Mouse (Mus musculus) limb, embryonic 10.5 days (tissue): ENCODE results near the gene Btrc. TPM values are rescaled to one million over a fixed set of nuclear protein-coding genes. Genes with fewer than 3 reads are reported as not detected.
"Not testable (repeated sequence)": the region's sequence is repeated elsewhere in the genome, so short reads cannot be mapped to it uniquely, and the experiment has no call there.

Source experiments
- DNase-seq: peaks from one replicate; pipeline ENCODE4 v3.0.0-alpha.2; 2017; ENCODE audit warnings: low spot score
- H3K27ac ChIP-seq: fragments of 300-500 bp; sonication (generic); 2 replicates; pipeline ENCODE4 v1.5.1; 2016; ENCODE audit warnings: mild to moderate bottlenecking
- H3K27me3 ChIP-seq: fragments of 300-500 bp; sonication (generic); 2 replicates; pipeline ENCODE4 v1.6.1; 2016; ENCODE audit warnings: low read depth, mild to moderate bottlenecking; ENCODE audit not compliant: poor library complexity, severe bottlenecking
- H3K36me3 ChIP-seq: fragments of 300-500 bp; sonication (generic); 2 replicates; pipeline ENCODE4 v1.6.1; 2016; ENCODE audit warnings: mild to moderate bottlenecking, moderate library complexity
- H3K4me1 ChIP-seq: fragments of 300-500 bp; sonication (generic); 2 replicates; pipeline ENCODE4 v1.6.1; 2016
- H3K4me3 ChIP-seq: fragments of 300-500 bp; sonication (generic); 2 replicates; pipeline ENCODE4 v1.5.1; 2016; ENCODE audit warnings: mild to moderate bottlenecking, moderate library complexity
- H3K9me3 ChIP-seq: fragments of 300-500 bp; sonication (generic); replicated peaks from 2 replicates; pipeline ENCODE4 v1.6.1; 2016; ENCODE audit warnings: mild to moderate bottlenecking
- WGBS: fragments of 180-500 bp; shearing (Covaris S2); methylation state at CpG from one replicate; pipeline ENCODE4 v1.1.7; 2016; 5-methylcytosine and 5-hydroxymethylcytosine counted together
- polyA plus RNA-seq: library from polyadenylated mRNA; unstranded; fragments of >200 nt; fragmentation: Nextera tagmentation; extraction: Ambion mirVana; gene quantifications from 2 replicates; pipeline ENCODE4 v1.2.1, GENCODE M21; 2016

The Btrc gene
- polyA plus RNA-seq, 1 experiment from 2014 or later: 53.4 TPM

GRCm38 (mm10) chr19:45530200-45530995 lies 166.9 kb downstream of the Btrc start:
- Histone ChIP-seq H3K27ac (no peak overlapping the region), H3K9me3 (no peaks in the 10 kb centered on the region), H3K36me3 (peaks cover 42% of the 10 kb centered on the region), H3K27me3 (peaks cover 16% of the 10 kb centered on the region; the same call in 1 of the 2 replicates), H3K4me3 (no peak overlapping the region), H3K4me1 (peaks cover 18% of the 10 kb centered on the region)
- no peak for DNase-seq
- 85% methylated on average over 15 of the region's 15 CpGs for WGBS

GRCm38 (mm10) chr19:45531554-45531953 lies 168.0 kb downstream of the Btrc start:
- DNase-seq: no peak
- Histone ChIP-seq H3K4me3 (no peak overlapping the region), H3K27me3 (peaks cover 26% of the 10 kb centered on the region), H3K27ac (no peak overlapping the region), H3K9me3 (no peaks in the 10 kb centered on the region), H3K36me3 (peaks cover 40% of the 10 kb centered on the region), H3K4me1 (peaks cover 29% of the 10 kb centered on the region)
- 33% methylated on average over 6 of the region's 6 CpGs for WGBS

GRCm38 (mm10) chr19:45533617-45534016 lies 170.1 kb downstream of the Btrc start:
- Histone ChIP-seq H3K4me3 (no peak overlapping the region), H3K4me1 (peaks cover 30% of the 10 kb centered on the region), H3K27me3 (peaks cover 46% of the 10 kb centered on the region), H3K9me3 (no peaks in the 10 kb centered on the region), H3K27ac (no peak overlapping the region), H3K36me3 (peaks cover 19% of the 10 kb centered on the region)
- 79% methylated on average over 7 of the region's 7 CpGs for WGBS
- DNase-seq: no peak

- WGBS: 54% methylated on average over 8 of the region's 8 CpGs
- Histone ChIP-seq H3K36me3 (peaks cover 2% of the 10 kb centered on the region), H3K9me3 (no peaks in the 10 kb centered on the region), H3K27ac (no peak overlapping the region), H3K27me3 (peaks cover 63% of the 10 kb centered on the region), H3K4me1 (peaks cover 30% of the 10 kb centered on the region), H3K4me3 (no peak overlapping the region)
- no peak for DNase-seq
Measured at GRCm38 (mm10) chr19:45535214-45535735, 171.7 kb downstream of the Btrc start.

- H3K27me3 ChIP-seq: peaks cover 69% of the 10 kb centered on the region
- no peaks in the 10 kb centered on the region for H3K9me3 ChIP-seq
- WGBS: 52% methylated on average over 6 of the region's 6 CpGs
- no peaks in the 10 kb centered on the region for H3K36me3 ChIP-seq
- no peak overlapping the region for H3K4me3 ChIP-seq
- no peak overlapping the region for H3K27ac ChIP-seq
- no peak for DNase-seq
- H3K4me1 ChIP-seq: peaks cover 33% of the 10 kb centered on the region
Measured at GRCm38 (mm10) chr19:45535929-45536328, 172.4 kb downstream of the Btrc start.

- peak; percentile 54 for DNase-seq
- no peaks in the 10 kb centered on the region for H3K9me3 ChIP-seq
- H3K27me3 ChIP-seq: peaks cover 82% of the 10 kb centered on the region
- H3K4me1 ChIP-seq: peaks cover 45% of the 10 kb centered on the region
- no peak overlapping the region for H3K27ac ChIP-seq
- no peak overlapping the region for H3K4me3 ChIP-seq
- WGBS: 75% methylated on average over 1 of the region's 1 CpGs
- H3K36me3 ChIP-seq: no peaks in the 10 kb centered on the region
Measured at GRCm38 (mm10) chr19:45537505-45537904, 174.0 kb downstream of the Btrc start.

GRCm38 (mm10) chr19:45540657-45541408 lies 177.3 kb downstream of the Btrc start:
- DNase-seq: no peak
- Histone ChIP-seq H3K27ac (peak overlapping the region; percentile 78), H3K27me3 (peaks cover 100% of the 10 kb centered on the region), H3K36me3 (no peaks in the 10 kb centered on the region), H3K9me3 (no peaks in the 10 kb centered on the region), H3K4me3 (peak overlapping the region; percentile 56), H3K4me1 (peaks cover 49% of the 10 kb centered on the region)
- 25% methylated on average over 8 of the region's 8 CpGs for WGBS

GRCm38 (mm10) chr19:45541409-45542041 lies 178.0 kb downstream of the Btrc start:
- Histone ChIP-seq H3K9me3 (no peaks in the 10 kb centered on the region), H3K4me1 (peaks cover 42% of the 10 kb centered on the region), H3K27ac (peak overlapping the region; percentile 78), H3K4me3 (peak overlapping the region; percentile 56), H3K36me3 (no peaks in the 10 kb centered on the region), H3K27me3 (peaks cover 100% of the 10 kb centered on the region)
- peak; percentile 81 for DNase-seq
- WGBS: under 1% methylated on average over 30 of the region's 58 CpGs

- H3K27me3 ChIP-seq: peaks cover 100% of the 10 kb centered on the region
- no peaks in the 10 kb centered on the region for H3K36me3 ChIP-seq
- peak overlapping the region; percentile 78 for H3K27ac ChIP-seq
- peak overlapping the region; percentile 56 for H3K4me3 ChIP-seq
- H3K4me1 ChIP-seq: peaks cover 41% of the 10 kb centered on the region
- no peaks in the 10 kb centered on the region for H3K9me3 ChIP-seq
- no peak for DNase-seq
- 14% methylated on average over 3 of the region's 3 CpGs for WGBS
Measured at GRCm38 (mm10) chr19:45542061-45542460, 178.5 kb downstream of the Btrc start.

- Histone ChIP-seq H3K27me3 (peaks cover 92% of the 10 kb centered on the region), H3K36me3 (no peaks in the 10 kb centered on the region), H3K4me1 (peaks cover 60% of the 10 kb centered on the region), H3K4me3 (peak overlapping the region; percentile 49), H3K27ac (no peak overlapping the region), H3K9me3 (no peaks in the 10 kb centered on the region)
- WGBS: under 1% methylated on average over 24 of the region's 26 CpGs
- DNase-seq: peak; percentile 45
Measured at GRCm38 (mm10) chr19:45544152-45544924, 180.8 kb downstream of the Btrc start.

- under 1% methylated on average over 30 of the region's 30 CpGs for WGBS
- no peak overlapping the region for H3K27ac ChIP-seq
- peak; percentile 88 for DNase-seq
- H3K27me3 ChIP-seq: peaks cover 92% of the 10 kb centered on the region
- H3K9me3 ChIP-seq: no peaks in the 10 kb centered on the region
- H3K36me3 ChIP-seq: no peaks in the 10 kb centered on the region
- peak overlapping the region; percentile 49 for H3K4me3 ChIP-seq
- H3K4me1 ChIP-seq: peaks cover 64% of the 10 kb centered on the region
Measured at GRCm38 (mm10) chr19:45544925-45545321, 181.4 kb downstream of the Btrc start.

- H3K9me3 ChIP-seq, H3K4me3 ChIP-seq, DNase-seq: not testable (repeated sequence)
- Histone ChIP-seq H3K27me3 (peaks cover 62% of the 10 kb centered on the region), H3K4me1 (peaks cover 64% of the 10 kb centered on the region), H3K27ac (peak overlapping the region; percentile 66; the same call in 1 of the 2 replicates), H3K36me3 (peaks cover 15% of the 10 kb centered on the region)
Measured at GRCm38 (mm10) chr19:45548196-45548595, 184.7 kb downstream of the Btrc start.
